Mouse (Mus musculus): ENCODE results near the gene Tmem121. TPM values are rescaled to one million over a fixed set of nuclear protein-coding genes. Genes with fewer than 3 reads are reported as not detected.
A peak's percentile ranks its signal among the peaks of the same experiment; 100 is the strongest.

The Tmem121 gene
- polyA plus RNA-seq, 1 experiment from 2014 or later = 1.2 TPM

- no peak overlapping the region for H3K9ac ChIP-seq (replicated peaks; ENCODE audit: low read depth)
- H3K27ac ChIP-seq (ENCODE audit: low read length) = no peak overlapping the region
- H3K9me3 ChIP-seq (ENCODE audit: low read length) = no peaks in the 10 kb centered on the region
- H3K36me3 ChIP-seq (ENCODE audit: insufficient read depth, low read length) = no peaks in the 10 kb centered on the region
- H3K4me1 ChIP-seq (ENCODE audit: insufficient read depth, low read depth, low read length) = no peaks in the 10 kb centered on the region
- no peak overlapping the region for H3K4me2 ChIP-seq (replicated peaks; ENCODE audit: low read depth, low read length)
- ATAC-seq (no peak), DNase-seq (ENCODE audit: low spot score) (no peak)
- TF ChIP-seq CTCF (IDR thresholded peaks at IDR 0.05) (no peak), EP300 (IDR thresholded peaks at IDR 0.05) (no peak)
- H3K4me3 ChIP-seq (ENCODE audit: low read depth, low read length) = no peak overlapping the region
- H3K27me3 ChIP-seq (replicated peaks; ENCODE audit: insufficient read depth, low read length) = no peaks in the 10 kb centered on the region
- WGBS = 82% methylated on average over 25 of the region's 25 CpGs
These were observed 28.5 kb downstream of the Tmem121 start for GRCm38 (mm10) chr12:113214072-113214808.

- Histone ChIP-seq H3K4me3 (ENCODE audit: low read depth, low read length) (no peak overlapping the region), H3K36me3 (ENCODE audit: insufficient read depth, low read length) (no peaks in the 10 kb centered on the region), H3K4me2 (replicated peaks; ENCODE audit: low read depth, low read length) (no peak overlapping the region), H3K27me3 (replicated peaks; ENCODE audit: insufficient read depth, low read length) (no peaks in the 10 kb centered on the region), H3K9me3 (ENCODE audit: low read length) (no peaks in the 10 kb centered on the region), H3K9ac (replicated peaks; ENCODE audit: low read depth) (no peak overlapping the region), H3K4me1 (ENCODE audit: insufficient read depth, low read depth, low read length) (no peaks in the 10 kb centered on the region), H3K27ac (ENCODE audit: low read length) (no peak overlapping the region)
- ATAC-seq (no peak), DNase-seq (ENCODE audit: low spot score) (no peak)
- TF ChIP-seq CTCF (IDR thresholded peaks at IDR 0.05) (no peak), EP300 (IDR thresholded peaks at IDR 0.05) (no peak)
- WGBS = 67% methylated on average over 16 of the region's 16 CpGs
These were observed 29.4 kb downstream of the Tmem121 start for GRCm38 (mm10) chr12:113214972-113215666.

GRCm38 (mm10) chr12:113215667-113216346, 30.1 kb downstream of the Tmem121 start:
- Histone ChIP-seq H3K9me3 (ENCODE audit: low read length) (no peaks in the 10 kb centered on the region), H3K4me3 (ENCODE audit: low read depth, low read length) (no peak overlapping the region), H3K4me1 (ENCODE audit: insufficient read depth, low read depth, low read length) (no peaks in the 10 kb centered on the region), H3K4me2 (replicated peaks; ENCODE audit: low read depth, low read length) (no peak overlapping the region), H3K9ac (replicated peaks; ENCODE audit: low read depth) (no peak overlapping the region), H3K27ac (ENCODE audit: low read length) (no peak overlapping the region), H3K36me3 (ENCODE audit: insufficient read depth, low read length) (no peaks in the 10 kb centered on the region), H3K27me3 (replicated peaks; ENCODE audit: insufficient read depth, low read length) (no peaks in the 10 kb centered on the region)
- ATAC-seq = peak; percentile 39
- peak; percentile 73 for DNase-seq (ENCODE audit: low spot score)
- TF ChIP-seq EP300 (IDR thresholded peaks at IDR 0.05) = no peak
- peak; percentile 85 for TF ChIP-seq CTCF (IDR thresholded peaks at IDR 0.05)
- 10% methylated on average over 6 of the region's 6 CpGs for WGBS

- peak; percentile 39; the same call in 1 of the 2 replicates for ATAC-seq
- peak; percentile 83 for DNase-seq (ENCODE audit: low spot score)
- 24% methylated on average over 11 of the region's 11 CpGs for WGBS
These were observed 31.8 kb downstream of the Tmem121 start for GRCm38 (mm10) chr12:113217306-113218242.

GRCm38 (mm10) chr12:113219867-113220266, 34.1 kb downstream of the Tmem121 start:
- H3K4me1 ChIP-seq (ENCODE audit: insufficient read depth, low read depth, low read length) = no peaks in the 10 kb centered on the region
- 35% methylated on average over 4 of the region's 4 CpGs for WGBS
- no peaks in the 10 kb centered on the region for H3K9me3 ChIP-seq (ENCODE audit: low read length)
- ATAC-seq (peak; percentile 19; the same call in 1 of the 2 replicates), DNase-seq (ENCODE audit: low spot score) (peak; percentile 50)
- no peak overlapping the region for H3K27ac ChIP-seq (ENCODE audit: low read length)
- H3K36me3 ChIP-seq (ENCODE audit: insufficient read depth, low read length) = no peaks in the 10 kb centered on the region
- no peak overlapping the region for H3K4me3 ChIP-seq (ENCODE audit: low read depth, low read length)
- no peak overlapping the region for H3K4me2 ChIP-seq (replicated peaks; ENCODE audit: low read depth, low read length)
- peak; percentile 79 for TF ChIP-seq CTCF (IDR thresholded peaks at IDR 0.05)
- TF ChIP-seq EP300 (IDR thresholded peaks at IDR 0.05) = no peak
- H3K9ac ChIP-seq (replicated peaks; ENCODE audit: low read depth) = no peak overlapping the region
- H3K27me3 ChIP-seq (replicated peaks; ENCODE audit: insufficient read depth, low read length) = no peaks in the 10 kb centered on the region

More at GRCm38 (mm10) chr12:113217306-113218242, 31.8 kb downstream of the Tmem121 start:
- Histone ChIP-seq H3K36me3 (ENCODE audit: insufficient read depth, low read length) (no peaks in the 10 kb centered on the region), H3K4me3 (ENCODE audit: low read depth, low read length) (no peak overlapping the region), H3K9ac (replicated peaks; ENCODE audit: low read depth) (no peak overlapping the region), H3K27me3 (replicated peaks; ENCODE audit: insufficient read depth, low read length) (no peaks in the 10 kb centered on the region), H3K4me2 (replicated peaks; ENCODE audit: low read depth, low read length) (no peak overlapping the region), H3K27ac (ENCODE audit: low read length) (no peak overlapping the region), H3K4me1 (ENCODE audit: insufficient read depth, low read depth, low read length) (no peaks in the 10 kb centered on the region), H3K9me3 (ENCODE audit: low read length) (no peaks in the 10 kb centered on the region)
- peak; percentile 96 for TF ChIP-seq CTCF (IDR thresholded peaks at IDR 0.05)
- no peak for TF ChIP-seq EP300 (IDR thresholded peaks at IDR 0.05)
